Mouse (Mus musculus): Measurements from ENCODE around the gene Ppp6r2. TPM values are rescaled to one million over a fixed set of nuclear protein-coding genes. Genes with fewer than 3 reads are reported as not detected.

Ppp6r2 gene
- total and polyA plus RNA-seq, 3 experiments, result 8.7 to 14.7 (median 10.3) TPM

DNA sequence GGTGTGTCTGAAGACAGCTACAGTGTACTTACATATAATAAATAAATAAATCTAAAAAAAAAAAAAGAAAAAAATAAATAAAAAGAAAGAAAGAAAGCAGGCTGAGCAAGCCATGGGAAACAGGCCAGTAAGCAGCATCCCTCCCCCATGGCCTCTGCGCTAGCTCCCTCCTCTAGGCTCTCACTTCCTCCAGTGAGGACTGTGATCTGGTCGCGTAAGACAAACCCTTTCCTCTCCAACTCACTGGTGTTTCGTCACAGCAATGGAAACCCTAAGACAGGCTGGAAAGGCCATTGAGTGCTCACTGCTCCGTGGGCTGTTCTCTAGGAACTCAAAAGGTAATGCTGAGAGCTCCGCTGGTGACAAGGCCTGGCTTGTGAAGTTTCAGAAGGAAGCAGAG lies 37.7 kb downstream of the Ppp6r2 start:
- Histone ChIP-seq H3K36me3 (replicated peaks in 1 of 2; ENCODE audit: control insufficient read depth in 1 of 2, insufficient read depth in 1 of 2, low read length in 1 of 2) (peaks cover 4 to 20% of the 10 kb centered on the region in 2 experiments), H3K9ac (ENCODE audit: insufficient read depth, low read depth) (no peak overlapping the region), H3K27me3 (replicated peaks) (no peaks in the 10 kb centered on the region), H3K4me1 (ENCODE audit: control insufficient read depth in 1 of 2, insufficient read depth in 2 of 2) (0 out of 4 replicates have a peak, but pooled peaks cover 0 to 2% of the 10 kb centered on the region in 2 experiments), H3K9me3 (replicated peaks; ENCODE audit: low read length) (no peaks in the 10 kb centered on the region), H3K4me2 (ENCODE audit: insufficient read depth, low read depth, poor library complexity, severe bottlenecking) (no peak overlapping the region), H3K27ac (ENCODE audit: insufficient read depth, low read depth) (no peak overlapping the region), H3K79me2 (replicated peaks; ENCODE audit: control insufficient read depth, extremely low read depth, insufficient read depth, poor library complexity, severe bottlenecking) (no peaks in the 10 kb centered on the region), H3K4me3 (replicated peaks in 1 of 3; ENCODE audit: low read depth in 2 of 3, low read length in 2 of 3, poor library complexity in 1 of 3) (no peak overlapping the region)
- no peak for DNase-seq (ENCODE audit: extremely low read depth)
- no peak for TF ChIP-seq POLR2A (IDR thresholded peaks at IDR 0.05; ENCODE audit: low read depth, low read length)
- TF ChIP-seq HCFC1 (IDR thresholded peaks at IDR 0.05; ENCODE audit: low read depth, low read length), result no peak
- no peak for TF ChIP-seq NELFE (IDR thresholded peaks at IDR 0.05; ENCODE audit: low read depth, low read length)
- TF ChIP-seq USF1 (IDR thresholded peaks at IDR 0.05; ENCODE audit: low read depth, low read length), result no peak
- TF ChIP-seq KAT2A (IDR thresholded peaks at IDR 0.05; ENCODE audit: insufficient replicate concordance, low read length), result no peak
- dilution Hi-C loops (cut with MboI; ENCODE audit: extremely low pct_ligation_motif_present, extremely low pct_unique_long_range_greater_than_20kb, low sequenced_read_pairs), result no loop called here
- in situ Hi-C loops (cut with MboI; ENCODE audit: low pct_ligation_motif_present, low pct_unique_long_range_greater_than_20kb, low sequenced_read_pairs), result no loop called here

DNA sequence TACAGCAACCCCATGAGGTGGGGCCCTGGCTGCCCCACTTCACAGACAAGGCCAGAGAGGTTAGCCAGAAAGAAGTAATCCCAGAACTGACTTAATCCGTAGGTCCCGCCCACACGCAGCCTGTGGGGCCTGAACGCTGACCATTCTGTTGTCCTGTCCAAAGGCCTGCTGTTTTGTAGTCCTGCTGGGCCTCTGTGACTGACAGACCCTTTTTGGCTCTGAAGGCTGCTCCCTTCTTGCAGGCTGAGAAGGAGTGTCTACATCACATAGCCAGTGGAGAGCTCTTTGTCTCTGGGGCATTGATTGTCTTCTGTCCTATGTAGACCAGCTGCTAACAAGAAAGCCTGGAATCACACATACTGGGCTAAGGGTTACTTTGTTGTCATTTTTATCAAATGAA lies 44.0 kb downstream of the Ppp6r2 start:
- H3K79me2 ChIP-seq (replicated peaks; ENCODE audit: control insufficient read depth, extremely low read depth, insufficient read depth, poor library complexity, severe bottlenecking), result no peaks in the 10 kb centered on the region
- DNase-seq (ENCODE audit: extremely low read depth), result no peak
- dilution Hi-C loops (cut with MboI; ENCODE audit: extremely low pct_ligation_motif_present, extremely low pct_unique_long_range_greater_than_20kb, low sequenced_read_pairs), result no loop called here
- H3K4me1 ChIP-seq (ENCODE audit: control insufficient read depth in 1 of 2, insufficient read depth in 2 of 2), result no peaks in the 10 kb centered on the region
- H3K36me3 ChIP-seq (replicated peaks in 1 of 2; ENCODE audit: control insufficient read depth in 1 of 2, insufficient read depth in 1 of 2, low read length in 1 of 2), result peaks cover 4 to 52% of the 10 kb centered on the region in 2 experiments
- no peak overlapping the region for H3K27ac ChIP-seq (ENCODE audit: insufficient read depth, low read depth)
- in situ Hi-C loops (cut with MboI; ENCODE audit: low pct_ligation_motif_present, low pct_unique_long_range_greater_than_20kb, low sequenced_read_pairs), result no loop called here
- no peaks in the 10 kb centered on the region for H3K27me3 ChIP-seq (replicated peaks)
- no peak overlapping the region for H3K4me3 ChIP-seq (replicated peaks in 1 of 3; ENCODE audit: low read depth in 2 of 3, low read length in 2 of 3, poor library complexity in 1 of 3)
- no peak overlapping the region for H3K4me2 ChIP-seq (ENCODE audit: insufficient read depth, low read depth, poor library complexity, severe bottlenecking)
- TF ChIP-seq CHD2 (IDR thresholded peaks at IDR 0.05; ENCODE audit: low read length) (no peak), TBP (conservative IDR thresholded peaks at IDR 0.05; ENCODE audit: low read depth, low read length) (no peak), IRF4 (IDR thresholded peaks at IDR 0.05; ENCODE audit: low read depth, low read length) (no peak), MEF2A (IDR thresholded peaks at IDR 0.05; ENCODE audit: borderline replicate concordance, low read depth, low read length) (no peak), USF2 (conservative IDR thresholded peaks at IDR 0.05; ENCODE audit: low read depth, low read length) (no peak), ZKSCAN1 (IDR thresholded peaks at IDR 0.05; ENCODE audit: borderline replicate concordance, low read depth, low read length) (no peak), ZMIZ1 (IDR thresholded peaks at IDR 0.05; ENCODE audit: low read depth, low read length) (no peak), RAD21 (IDR thresholded peaks at IDR 0.05; ENCODE audit: low read depth, low read length) (no peak), MAZ (IDR thresholded peaks at IDR 0.05; ENCODE audit: low read depth, low read length) (no peak), ETS1 (conservative IDR thresholded peaks at IDR 0.05; ENCODE audit: low read depth, low read length) (no peak), NRF1 (IDR thresholded peaks at IDR 0.05; ENCODE audit: low read depth, low read length) (no peak), ZC3H11A (IDR thresholded peaks at IDR 0.05; ENCODE audit: low read depth, low read length) (no peak), KAT2A (IDR thresholded peaks at IDR 0.05; ENCODE audit: insufficient replicate concordance, low read length) (no peak), CTCF (conservative IDR thresholded peaks at IDR 0.05 in 1 of 2, IDR thresholded peaks at IDR 0.05 in 1 of 2; ENCODE audit: low read depth in 2 of 2, low read length in 2 of 2) (no peak), UBTF (IDR thresholded peaks at IDR 0.05; ENCODE audit: low read depth, low read length) (no peak), TCF12 (IDR thresholded peaks at IDR 0.05; ENCODE audit: low read depth, low read length) (no peak), GABPA (IDR thresholded peaks at IDR 0.05; ENCODE audit: insufficient replicate concordance, low read depth, low read length) (no peak), PAX5 (IDR thresholded peaks at IDR 0.05; ENCODE audit: low read length) (no peak), ELF1 (IDR thresholded peaks at IDR 0.05; ENCODE audit: low read depth, low read length) (no peak)
- H3K9me3 ChIP-seq (replicated peaks; ENCODE audit: low read length), result peaks cover 3% of the 10 kb centered on the region
- H3K9ac ChIP-seq (ENCODE audit: insufficient read depth, low read depth), result no peak overlapping the region
